Mouse (Mus musculus): ENCODE measurements around the gene Ica1.

Ica1 gene

DNA sequence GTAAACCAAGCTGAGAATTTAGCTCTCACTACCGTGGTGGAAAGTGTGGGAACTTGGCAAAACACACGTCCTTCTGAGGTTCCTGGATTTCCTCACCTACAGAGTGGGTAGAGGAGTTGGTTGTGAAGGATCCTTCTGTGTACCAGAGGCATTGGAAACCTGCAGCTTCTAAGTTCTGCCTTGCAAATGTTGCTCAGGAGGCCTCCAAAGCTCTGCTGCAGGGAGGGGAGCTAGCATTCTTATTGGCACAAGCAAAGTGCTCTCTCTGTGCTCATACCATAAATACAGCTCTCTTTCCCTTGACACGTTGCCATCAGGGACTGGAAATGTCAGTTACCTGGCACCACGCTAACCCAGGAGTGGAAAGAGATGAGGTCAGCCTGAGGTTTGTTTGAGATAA lies 139.4 kb downstream of the Ica1 start:
- no peak for DNase-seq

GRCm38 (mm10) chr6:8638122-8638521 lies 140.2 kb downstream of the Ica1 start:
- DNase-seq, result no peak

DNA sequence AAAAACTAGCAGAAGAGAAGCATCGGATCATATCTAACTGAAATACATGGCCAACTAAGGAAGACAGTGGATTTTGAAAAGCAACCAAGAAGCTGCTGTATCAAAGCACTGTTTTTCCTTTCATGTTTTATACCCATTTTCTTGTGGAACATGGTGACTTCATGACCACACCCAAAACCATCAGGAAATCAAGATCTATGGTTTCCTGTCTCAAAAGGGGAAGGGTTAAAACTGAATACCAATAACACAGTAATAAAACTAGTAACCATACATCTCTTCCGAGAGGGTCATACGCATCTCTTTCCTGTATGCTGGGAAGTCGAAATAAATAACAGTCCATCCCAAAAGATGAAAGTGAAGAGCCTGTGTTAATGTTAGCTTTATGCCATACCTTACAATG lies 145.6 kb downstream of the Ica1 start:
- DNase-seq, result no peak

DNA sequence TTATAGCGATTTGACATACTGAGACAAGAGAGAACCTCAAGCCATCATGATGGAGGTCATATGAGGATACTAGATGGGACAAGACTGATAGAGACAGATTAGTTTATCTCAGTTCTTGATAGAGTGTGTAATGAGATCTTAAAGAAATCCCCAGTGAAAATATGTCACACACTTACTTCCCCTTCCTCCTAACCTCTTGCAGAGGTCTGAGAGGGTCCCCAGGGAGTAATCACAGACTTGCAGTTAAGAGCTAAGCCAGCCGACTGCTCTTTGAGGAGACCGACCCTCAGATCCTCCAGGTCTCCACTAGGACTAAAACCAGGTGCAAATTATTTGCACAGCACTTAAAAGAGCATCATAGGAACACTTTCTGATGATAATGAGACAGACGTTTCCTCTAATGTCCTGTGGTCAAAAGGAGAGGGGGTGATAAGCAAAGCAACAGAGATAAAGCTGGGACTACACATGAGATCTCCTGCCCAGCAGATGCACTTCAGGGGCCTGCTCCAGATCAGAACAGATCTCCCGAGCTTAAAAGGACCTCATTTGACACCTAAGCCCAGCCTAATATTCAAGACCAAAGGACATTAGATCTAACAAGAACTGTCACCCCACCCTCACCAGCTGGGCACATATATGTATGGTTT lies 146.2 kb downstream of the Ica1 start:
- no peak for DNase-seq

- DNase-seq, result no peak
These were observed 146.9 kb downstream of the Ica1 start for GRCm38 (mm10) chr6:8631362-8631761.

GRCm38 (mm10) chr6:8630531-8630930 lies 147.8 kb downstream of the Ica1 start:
- DNase-seq, result no peak

DNA sequence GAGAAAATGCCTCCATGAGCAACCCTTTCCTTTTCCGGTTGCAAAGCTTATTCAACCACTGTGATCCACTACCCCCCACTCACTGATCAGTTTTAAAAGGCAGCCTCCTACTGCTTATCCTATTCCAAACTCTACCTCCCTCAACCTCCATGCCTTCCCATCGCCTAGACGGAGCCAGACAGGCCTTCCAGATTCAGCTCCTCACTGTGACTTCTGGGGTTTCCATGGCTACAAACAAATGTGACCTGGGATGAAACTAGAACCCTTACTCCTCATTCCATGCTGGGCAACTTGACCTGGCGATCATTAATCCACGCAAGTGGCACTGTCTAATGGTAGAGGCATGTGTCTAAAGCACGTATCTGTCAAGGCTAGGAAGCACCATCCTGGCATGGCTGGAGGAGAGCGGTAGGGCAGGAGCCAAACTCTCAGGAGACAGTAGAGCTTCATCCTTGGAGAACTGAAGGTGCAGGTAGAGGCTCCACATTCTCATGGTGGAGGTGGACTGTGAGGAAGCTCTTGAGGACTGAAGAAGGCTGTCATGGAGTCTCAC lies 149.5 kb downstream of the Ica1 start:
- DNase-seq, result no peak

GRCm38 (mm10) chr6:8628226-8628625 lies 150.1 kb downstream of the Ica1 start:
- DNase-seq, result no peak

DNA sequence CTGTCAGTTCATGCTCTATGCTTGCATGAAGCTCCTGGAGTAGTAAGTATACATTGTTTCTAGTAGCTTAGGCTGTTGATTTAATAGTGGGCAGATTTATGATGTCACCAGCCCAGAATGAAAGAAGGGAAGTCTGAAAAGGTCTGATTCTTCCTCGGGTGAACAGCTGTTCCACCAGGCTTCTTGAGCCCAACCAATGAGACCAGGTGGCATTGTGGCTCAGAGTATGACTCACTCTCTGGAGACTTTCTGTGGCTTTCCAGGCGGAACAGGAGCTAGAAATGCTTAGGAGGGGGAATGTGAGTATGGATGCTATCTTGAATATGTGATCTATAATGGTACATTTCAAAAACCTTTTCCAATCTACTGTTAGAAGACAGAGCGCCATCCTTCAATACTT lies 155.2 kb downstream of the Ica1 start:
- no peak for DNase-seq

- no peak for DNase-seq
These were observed 158.5 kb downstream of the Ica1 start for GRCm38 (mm10) chr6:8619582-8620350.

DNA sequence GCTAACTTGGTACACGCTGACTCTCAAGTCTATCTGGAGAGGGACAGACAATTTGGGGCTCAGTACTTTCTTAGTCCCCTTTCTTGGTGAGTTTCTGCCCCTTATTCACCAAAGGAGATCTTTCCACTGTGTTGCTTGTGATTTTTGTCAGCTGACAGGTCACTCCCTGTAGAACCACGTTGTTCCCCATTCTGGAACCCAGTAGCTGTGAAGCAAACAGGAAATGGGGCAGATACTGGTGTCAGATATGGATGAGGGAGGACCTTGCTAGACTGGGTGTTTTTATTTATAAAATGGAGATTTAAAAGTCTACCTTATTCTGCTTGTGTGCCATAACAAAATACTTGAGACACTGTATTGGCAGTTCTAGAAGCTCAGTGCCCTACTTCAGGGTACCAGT lies 160.9 kb downstream of the Ica1 start:
- no peak for DNase-seq

GRCm38 (mm10) chr6:8591665-8592064 lies 186.6 kb downstream of the Ica1 start:
- DNase-seq, result no peak

- DNase-seq, result no peak
These were observed 194.4 kb downstream of the Ica1 start for GRCm38 (mm10) chr6:8583892-8584291.

- no peak for DNase-seq
These were observed 195.9 kb downstream of the Ica1 start for GRCm38 (mm10) chr6:8582377-8582776.

All from liver (tissue).